Mouse (Mus musculus): ENCODE data around the gene Zfp764. TPM values are rescaled to one million over a fixed set of nuclear protein-coding genes. Genes with fewer than 3 reads are reported as not detected.

Zfp764 gene
- 0.59 and 1.0 TPM in 2 replicates for polyA plus RNA-seq (2012; ENCODE audit: low replicate concordance)

GRCm38 (mm10) chr7:127406002-127406987 lies at the start of gene Zfp764:
Gene Zfp764 (minus strand): TSS chr7:127406822.

GRCm38 (mm10) chr7:127448521-127449300 lies 42.1 kb upstream of the Zfp764 start, which contains the start of gene Zfp689:
Gene Zfp689 (minus strand): TSS chr7:127449158.

GRCm38 (mm10) chr7:127421388-127422191 lies 15.0 kb upstream of the Zfp764 start, which contains the start of gene Zfp688:
Gene Zfp688 (minus strand): TSS chr7:127422068.

DNA sequence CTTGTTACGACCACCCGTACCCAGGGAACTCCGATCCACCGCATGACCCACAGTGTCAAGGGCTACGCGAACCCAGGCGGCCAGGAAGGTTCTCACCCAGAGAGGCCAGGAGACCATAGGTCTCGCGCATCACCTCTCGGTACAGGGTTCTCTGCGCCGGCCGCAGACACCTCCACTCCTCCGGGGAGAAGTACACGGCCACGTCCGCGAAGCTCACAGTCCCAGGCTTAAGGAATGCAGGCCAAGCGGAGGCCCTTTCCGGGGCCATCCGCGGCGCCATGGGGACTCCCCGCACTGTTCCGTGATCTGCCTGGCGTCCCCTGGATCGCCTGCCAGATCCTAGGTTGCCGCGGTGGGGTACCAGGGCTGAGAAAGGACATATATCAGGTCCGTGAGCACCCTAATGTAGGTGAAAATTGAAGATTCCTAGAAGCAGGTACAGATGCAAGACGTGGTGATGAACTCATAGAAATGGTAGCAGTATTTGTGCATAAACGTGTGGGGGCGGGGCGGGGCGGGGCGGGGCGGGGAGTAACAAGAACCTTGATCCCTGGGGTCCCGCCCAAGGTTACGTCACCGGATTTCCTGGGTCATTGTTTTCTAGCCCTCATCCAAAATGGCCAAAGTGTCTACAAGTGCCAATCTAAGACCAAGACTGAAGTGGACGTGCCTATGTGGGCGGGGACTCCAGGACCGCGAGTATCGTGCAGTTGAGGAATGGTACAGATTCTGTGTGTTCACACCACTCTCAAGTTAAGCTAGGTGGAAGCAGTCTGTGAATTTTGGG lies 13.3 kb downstream of the Zfp764 start, which contains the start of gene E430018J23Rik:
TSS of gene E430018J23Rik (minus strand) at position 473 of the 787 bp plus-strand sequence.

DNA sequence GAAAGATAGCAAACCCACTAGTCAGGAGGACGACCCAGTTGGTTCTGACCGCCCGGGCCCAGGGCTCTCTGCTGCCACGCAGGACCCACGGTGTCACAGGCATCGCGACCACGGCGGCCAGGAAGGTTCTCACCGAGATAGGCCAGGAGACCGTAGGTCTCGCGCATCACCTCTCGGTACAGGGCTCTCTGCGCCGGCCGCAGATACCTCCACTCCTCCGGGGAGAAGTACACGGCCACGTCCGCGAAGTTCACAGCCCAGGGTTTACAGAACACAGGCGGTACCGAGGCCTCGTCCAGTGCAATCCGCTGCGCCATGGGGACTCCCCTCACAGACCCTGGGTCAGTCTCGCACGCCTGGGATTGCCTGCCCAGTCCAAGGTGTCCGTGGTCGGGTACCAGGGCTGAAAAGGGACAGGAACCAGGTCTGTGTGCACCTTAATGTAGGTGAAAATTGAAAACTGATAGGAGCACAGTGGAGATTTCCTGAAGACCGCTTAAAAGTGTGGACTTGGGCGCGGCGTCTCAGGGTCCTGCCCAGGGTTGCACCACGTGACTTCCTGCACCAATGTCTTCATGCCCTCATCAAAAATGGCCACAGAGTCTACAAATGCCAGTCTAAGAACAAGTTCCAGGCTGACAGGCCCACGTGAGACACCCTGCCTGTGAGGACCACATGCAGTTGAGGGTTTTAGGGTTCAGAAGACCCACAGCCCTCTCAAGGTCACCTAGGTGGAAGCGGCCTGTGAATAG lies 19.8 kb downstream of the Zfp764 start, which contains the start of gene 9130019O22Rik:
TSS of gene 9130019O22Rik (minus strand) at position 526 of the 752 bp plus-strand sequence.

GRCm38 (mm10) chr7:127375271-127376245 lies 31.1 kb downstream of the Zfp764 start, which contains the start of gene Zfp747:
Gene Zfp747 (minus strand): TSS chr7:127376050.

Other genes starting within 250 kb of the Zfp764 start
- 55.9 and 67.9 TPM in 2 replicates for gene Cd2bp2, start 210.8 kb downstream of the Zfp764 start, polyA plus RNA-seq (2012; ENCODE audit: low replicate concordance)
- 87.2 and 117 TPM in 2 replicates for gene Tbc1d10b, start 198.4 kb downstream of the Zfp764 start, polyA plus RNA-seq (2012; ENCODE audit: low replicate concordance)
- gene Mylpf, start 197.9 kb downstream of the Zfp764 start, polyA plus RNA-seq (2012; ENCODE audit: low replicate concordance) = 2.1 TPM in 1 of 2 replicates, not detected in the other
- gene Zfp553, start 173.8 kb downstream of the Zfp764 start, polyA plus RNA-seq (2012; ENCODE audit: low replicate concordance) = 17.3 and 29.4 TPM in 2 replicates
- 439 and 604 TPM in 2 replicates for gene Sept1, start 173.7 kb downstream of the Zfp764 start, polyA plus RNA-seq (2012; ENCODE audit: low replicate concordance)
- gene Zfp771, start 162.5 kb downstream of the Zfp764 start, polyA plus RNA-seq (2012; ENCODE audit: low replicate concordance) = 141 and 154 TPM in 2 replicates
- 23.3 and 79.5 TPM in 2 replicates for gene Dctpp1, start 146.1 kb downstream of the Zfp764 start, polyA plus RNA-seq (2012; ENCODE audit: low replicate concordance)
- 61.1 and 61.8 TPM in 2 replicates for gene Sephs2, start 132.8 kb downstream of the Zfp764 start, polyA plus RNA-seq (2012; ENCODE audit: low replicate concordance)
- gene Itgal, start 110.6 kb downstream of the Zfp764 start, polyA plus RNA-seq (2012; ENCODE audit: low replicate concordance) = 8.1 and 8.8 TPM in 2 replicates
- 5.9 and 11.1 TPM in 2 replicates for gene Zfp768, start 61.2 kb downstream of the Zfp764 start, polyA plus RNA-seq (2012; ENCODE audit: low replicate concordance)
- gene Zfp747, start 30.8 kb downstream of the Zfp764 start, polyA plus RNA-seq (2012; ENCODE audit: low replicate concordance) = 1.4 and 3.4 TPM in 2 replicates
- 0.37 and 0.74 TPM in 2 replicates for gene 9130019O22Rik, start 19.7 kb downstream of the Zfp764 start, polyA plus RNA-seq (2012; ENCODE audit: low replicate concordance)
- gene E430018J23Rik, start 13.2 kb downstream of the Zfp764 start, polyA plus RNA-seq (2012; ENCODE audit: low replicate concordance) = 1.5 and 2.1 TPM in 2 replicates
- gene Zfp688, start 15.2 kb upstream of the Zfp764 start, polyA plus RNA-seq (2012; ENCODE audit: low replicate concordance) = 18.8 and 19.7 TPM in 2 replicates
- gene Zfp689, start 42.3 kb upstream of the Zfp764 start, polyA plus RNA-seq (2012; ENCODE audit: low replicate concordance) = 6.3 and 11.5 TPM in 2 replicates
- gene Prr14, start 52.8 kb upstream of the Zfp764 start, polyA plus RNA-seq (2012; ENCODE audit: low replicate concordance) = 97.0 and 102 TPM in 2 replicates
- gene Fbrs, start 72.4 kb upstream of the Zfp764 start, polyA plus RNA-seq (2012; ENCODE audit: low replicate concordance) = 513 and 735 TPM in 2 replicates
- 29.4 and 62.6 TPM in 2 replicates for gene Srcap, start 105.2 kb upstream of the Zfp764 start, polyA plus RNA-seq (2012; ENCODE audit: low replicate concordance)
- gene Gm42715, start 112.8 kb upstream of the Zfp764 start, polyA plus RNA-seq (2012; ENCODE audit: low replicate concordance) = 34.4 and 37.2 TPM in 2 replicates
- 0.52 and 7.1 TPM in 2 replicates for gene Tmem265, start 154.6 kb upstream of the Zfp764 start, polyA plus RNA-seq (2012; ENCODE audit: low replicate concordance)
- 29.8 and 84.9 TPM in 2 replicates for gene Phkg2, start 166.5 kb upstream of the Zfp764 start, polyA plus RNA-seq (2012; ENCODE audit: low replicate concordance)
- gene Ccdc189, start 181.8 kb upstream of the Zfp764 start, polyA plus RNA-seq (2012; ENCODE audit: low replicate concordance) = 5.4 and 6.0 TPM in 2 replicates
- 43.2 and 55.3 TPM in 2 replicates for gene Rnf40, start 181.9 kb upstream of the Zfp764 start, polyA plus RNA-seq (2012; ENCODE audit: low replicate concordance)
- 13.1 and 23.2 TPM in 2 replicates for gene Zfp629, start 209.0 kb upstream of the Zfp764 start, polyA plus RNA-seq (2012; ENCODE audit: low replicate concordance)